Mouse (Mus musculus): ENCODE results near the gene Ttll2. TPM values are rescaled to one million over a fixed set of nuclear protein-coding genes. Genes with fewer than 3 reads are reported as not detected.
"Not testable (repeated sequence)": the region's sequence is repeated elsewhere in the genome, so short reads cannot be mapped to it uniquely, and the experiment has no call there.

Gene Ttll2
- polyA plus RNA-seq, 1 experiment from 2014 or later: not detected

GRCm38 (mm10) chr17:7348765-7349164 lies 3.7 kb downstream of the Ttll2 start:
- DNase-seq (ENCODE audit: low spot score); ATAC-seq (replicated peaks; ENCODE audit: insufficient number of reproducible peaks, low FRiP score, low TSS enrichment, low read depth); H3K4me2 ChIP-seq (ENCODE audit: low read depth, low read length); H3K36me3 ChIP-seq (replicated peaks; ENCODE audit: control insufficient read depth, insufficient read depth, low read depth, low read length); H3K4me3 ChIP-seq (ENCODE audit: low read depth, low read length); H3K9ac ChIP-seq (replicated peaks; ENCODE audit: low read length); H3K27ac ChIP-seq (replicated peaks; ENCODE audit: low read depth, low read length); H3K27me3 ChIP-seq (ENCODE audit: control insufficient read depth, insufficient read depth, low read length); H3K4me1 ChIP-seq (ENCODE audit: control insufficient read depth, insufficient read depth, low read length); H3K9me3 ChIP-seq (replicated peaks; ENCODE audit: control insufficient read depth, low read length): not testable (repeated sequence)
- 79% methylated on average over 2 of the region's 3 CpGs for WGBS

- H3K9me3 ChIP-seq (replicated peaks; ENCODE audit: control insufficient read depth, low read length); H3K9ac ChIP-seq (replicated peaks; ENCODE audit: low read length); H3K27ac ChIP-seq (replicated peaks; ENCODE audit: low read depth, low read length); ATAC-seq (replicated peaks; ENCODE audit: insufficient number of reproducible peaks, low FRiP score, low TSS enrichment, low read depth); H3K4me3 ChIP-seq (ENCODE audit: low read depth, low read length); DNase-seq (ENCODE audit: low spot score); H3K27me3 ChIP-seq (ENCODE audit: control insufficient read depth, insufficient read depth, low read length); H3K4me2 ChIP-seq (ENCODE audit: low read depth, low read length); H3K4me1 ChIP-seq (ENCODE audit: control insufficient read depth, insufficient read depth, low read length); H3K36me3 ChIP-seq (replicated peaks; ENCODE audit: control insufficient read depth, insufficient read depth, low read depth, low read length): not testable (repeated sequence)
- 82% methylated on average over 7 of the region's 9 CpGs for WGBS
Measured at GRCm38 (mm10) chr17:7337381-7337780, 15.1 kb downstream of the Ttll2 start.

GRCm38 (mm10) chr17:7332745-7333144 lies 19.8 kb downstream of the Ttll2 start:
- not testable (repeated sequence) for H3K4me1 ChIP-seq (ENCODE audit: control insufficient read depth, insufficient read depth, low read length); H3K4me2 ChIP-seq (ENCODE audit: low read depth, low read length); H3K27ac ChIP-seq (replicated peaks; ENCODE audit: low read depth, low read length); H3K27me3 ChIP-seq (ENCODE audit: control insufficient read depth, insufficient read depth, low read length); DNase-seq (ENCODE audit: low spot score); H3K9me3 ChIP-seq (replicated peaks; ENCODE audit: control insufficient read depth, low read length); H3K9ac ChIP-seq (replicated peaks; ENCODE audit: low read length); ATAC-seq (replicated peaks; ENCODE audit: insufficient number of reproducible peaks, low FRiP score, low TSS enrichment, low read depth); H3K36me3 ChIP-seq (replicated peaks; ENCODE audit: control insufficient read depth, insufficient read depth, low read depth, low read length); H3K4me3 ChIP-seq (ENCODE audit: low read depth, low read length)
- WGBS: 100% methylated on average over 2 of the region's 5 CpGs

- not testable (repeated sequence) for H3K9me3 ChIP-seq (replicated peaks; ENCODE audit: control insufficient read depth, low read length); ATAC-seq (replicated peaks; ENCODE audit: insufficient number of reproducible peaks, low FRiP score, low TSS enrichment, low read depth); H3K4me3 ChIP-seq (ENCODE audit: low read depth, low read length); DNase-seq (ENCODE audit: low spot score); H3K4me2 ChIP-seq (ENCODE audit: low read depth, low read length); H3K9ac ChIP-seq (replicated peaks; ENCODE audit: low read length); H3K27me3 ChIP-seq (ENCODE audit: control insufficient read depth, insufficient read depth, low read length); H3K36me3 ChIP-seq (replicated peaks; ENCODE audit: control insufficient read depth, insufficient read depth, low read depth, low read length); H3K4me1 ChIP-seq (ENCODE audit: control insufficient read depth, insufficient read depth, low read length); H3K27ac ChIP-seq (replicated peaks; ENCODE audit: low read depth, low read length)
- WGBS: 68% methylated on average over 2 of the region's 8 CpGs
Measured at GRCm38 (mm10) chr17:7326415-7326814, 26.1 kb downstream of the Ttll2 start.

GRCm38 (mm10) chr17:7324346-7324745 lies 28.1 kb downstream of the Ttll2 start, which contains the start of gene Tcp10a:
Gene Tcp10a (plus strand): TSS chr17:7324646.
- WGBS: 93% methylated on average over 3 of the region's 5 CpGs
- DNase-seq (ENCODE audit: low spot score); ATAC-seq (replicated peaks; ENCODE audit: insufficient number of reproducible peaks, low FRiP score, low TSS enrichment, low read depth): not testable (repeated sequence)

GRCm38 (mm10) chr17:7319789-7320188 lies 32.7 kb downstream of the Ttll2 start:
- ATAC-seq (replicated peaks; ENCODE audit: insufficient number of reproducible peaks, low FRiP score, low TSS enrichment, low read depth): not testable (repeated sequence)

More at GRCm38 (mm10) chr17:7324346-7324745, 28.1 kb downstream of the Ttll2 start, which contains the start of gene Tcp10a:
- not testable (repeated sequence) for H3K4me3 ChIP-seq (ENCODE audit: low read depth, low read length); H3K27ac ChIP-seq (replicated peaks; ENCODE audit: low read depth, low read length); H3K4me2 ChIP-seq (ENCODE audit: low read depth, low read length); H3K36me3 ChIP-seq (replicated peaks; ENCODE audit: control insufficient read depth, insufficient read depth, low read depth, low read length); H3K27me3 ChIP-seq (ENCODE audit: control insufficient read depth, insufficient read depth, low read length); H3K9ac ChIP-seq (replicated peaks; ENCODE audit: low read length); H3K9me3 ChIP-seq (replicated peaks; ENCODE audit: control insufficient read depth, low read length); H3K4me1 ChIP-seq (ENCODE audit: control insufficient read depth, insufficient read depth, low read length)

GRCm38 (mm10) chr17:7315693-7316382 lies 36.7 kb downstream of the Ttll2 start:
- not testable (repeated sequence) for ATAC-seq (replicated peaks; ENCODE audit: insufficient number of reproducible peaks, low FRiP score, low TSS enrichment, low read depth); H3K4me1 ChIP-seq (ENCODE audit: control insufficient read depth, insufficient read depth, low read length)
- WGBS: 87% methylated on average over 5 of the region's 8 CpGs

More at GRCm38 (mm10) chr17:7319789-7320188, 32.7 kb downstream of the Ttll2 start:
- H3K9ac ChIP-seq (replicated peaks; ENCODE audit: low read length); H3K27ac ChIP-seq (replicated peaks; ENCODE audit: low read depth, low read length); DNase-seq (ENCODE audit: low spot score); H3K4me2 ChIP-seq (ENCODE audit: low read depth, low read length); H3K36me3 ChIP-seq (replicated peaks; ENCODE audit: control insufficient read depth, insufficient read depth, low read depth, low read length); H3K4me1 ChIP-seq (ENCODE audit: control insufficient read depth, insufficient read depth, low read length); H3K27me3 ChIP-seq (ENCODE audit: control insufficient read depth, insufficient read depth, low read length); H3K4me3 ChIP-seq (ENCODE audit: low read depth, low read length); H3K9me3 ChIP-seq (replicated peaks; ENCODE audit: control insufficient read depth, low read length): not testable (repeated sequence)
- 81% methylated on average over 6 of the region's 6 CpGs for WGBS

GRCm38 (mm10) chr17:7306278-7307196 lies 46.0 kb downstream of the Ttll2 start:
- not testable (repeated sequence) for H3K4me1 ChIP-seq (ENCODE audit: control insufficient read depth, insufficient read depth, low read length); H3K27ac ChIP-seq (replicated peaks; ENCODE audit: low read depth, low read length); H3K9ac ChIP-seq (replicated peaks; ENCODE audit: low read length); H3K27me3 ChIP-seq (ENCODE audit: control insufficient read depth, insufficient read depth, low read length); ATAC-seq (replicated peaks; ENCODE audit: insufficient number of reproducible peaks, low FRiP score, low TSS enrichment, low read depth); DNase-seq (ENCODE audit: low spot score); H3K36me3 ChIP-seq (replicated peaks; ENCODE audit: control insufficient read depth, insufficient read depth, low read depth, low read length); H3K4me3 ChIP-seq (ENCODE audit: low read depth, low read length); H3K9me3 ChIP-seq (replicated peaks; ENCODE audit: control insufficient read depth, low read length); H3K4me2 ChIP-seq (ENCODE audit: low read depth, low read length)
- 73% methylated on average over 7 of the region's 8 CpGs for WGBS

More at GRCm38 (mm10) chr17:7315693-7316382, 36.7 kb downstream of the Ttll2 start:
- H3K36me3 ChIP-seq (replicated peaks; ENCODE audit: control insufficient read depth, insufficient read depth, low read depth, low read length); H3K27me3 ChIP-seq (ENCODE audit: control insufficient read depth, insufficient read depth, low read length); H3K4me2 ChIP-seq (ENCODE audit: low read depth, low read length); H3K9me3 ChIP-seq (replicated peaks; ENCODE audit: control insufficient read depth, low read length); DNase-seq (ENCODE audit: low spot score); H3K9ac ChIP-seq (replicated peaks; ENCODE audit: low read length); H3K4me3 ChIP-seq (ENCODE audit: low read depth, low read length); H3K27ac ChIP-seq (replicated peaks; ENCODE audit: low read depth, low read length): not testable (repeated sequence)

All from embryonic facial prominence, embryonic 11.5 days (tissue).